Mouse (Mus musculus): ENCODE measurements around the gene Depdc1a. TPM values are rescaled to one million over a fixed set of nuclear protein-coding genes. Genes with fewer than 3 reads are reported as not detected.
"Not testable (repeated sequence)": the region's sequence is repeated elsewhere in the genome, so short reads cannot be mapped to it uniquely, and the experiment has no call there.

Gene Depdc1a
- 21.4 and 23.3 TPM in 2 replicates for polyA plus RNA-seq (2016; fragmentation: Nextera tagmentation; extraction: Ambion mirVana)

- H3K4me2 ChIP-seq (replicated peaks) = peak within 1 kb of the TSS; percentile 56
- ATAC-seq (ENCODE audit: low FRiP score, low read depth) = peak; percentile 100
Observed at GRCm38 (mm10) chr3:159495243-159495801, at the start of gene Depdc1a. Depdc1a (plus strand) TSS chr3:159495433.

DNA sequence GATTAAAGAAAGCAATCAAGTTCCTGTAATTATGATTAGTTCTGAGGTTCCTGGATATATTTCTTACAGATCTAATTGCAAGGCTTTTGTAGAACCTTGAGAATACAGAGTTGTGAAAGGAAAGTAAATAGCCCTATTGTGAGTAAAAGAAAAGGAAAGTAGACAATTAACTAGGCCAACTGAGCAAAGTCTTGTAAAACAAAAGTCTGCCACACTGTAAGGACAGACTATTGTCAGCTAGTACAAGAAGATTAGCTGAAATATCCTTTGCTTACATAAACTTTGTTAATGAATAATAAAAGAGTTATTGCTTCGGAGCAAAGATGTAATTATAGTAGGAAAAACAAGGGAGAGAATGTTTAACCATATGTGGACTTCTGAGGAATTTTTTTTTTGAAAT, 25.2 kb upstream of the Depdc1a start:
- no peak for ATAC-seq (ENCODE audit: low FRiP score, low read depth)
- H3K9ac ChIP-seq (replicated peaks) = no peak overlapping the region
- H3K9me3 ChIP-seq = no peaks in the 10 kb centered on the region
- 69% methylated on average over 1 of the region's 1 CpGs for WGBS
- H3K4me2 ChIP-seq (replicated peaks) = no peak overlapping the region
- H3K36me3 ChIP-seq = no peaks in the 10 kb centered on the region
- no peaks in the 10 kb centered on the region for H3K27me3 ChIP-seq
- H3K4me1 ChIP-seq = no peaks in the 10 kb centered on the region
- no peak overlapping the region for H3K27ac ChIP-seq (replicated peaks)
- H3K4me3 ChIP-seq = no peak overlapping the region

More at GRCm38 (mm10) chr3:159495243-159495801, at the start of gene Depdc1a:
- 0 out of 2 replicates have a peak, but pooled peaks cover 11% of the 10 kb centered on the region for H3K36me3 ChIP-seq
- WGBS = 0% methylated on average over 28 of the region's 28 CpGs
- no peaks in the 10 kb centered on the region for H3K9me3 ChIP-seq
- H3K27me3 ChIP-seq = no peaks in the 10 kb centered on the region
- H3K4me3 ChIP-seq = peak within 1 kb of the TSS; percentile 50
- peak within 1 kb of the TSS; percentile 39; the same call in 1 of the 2 replicates for H3K27ac ChIP-seq (replicated peaks)
- H3K4me1 ChIP-seq = peaks cover 8% of the 10 kb centered on the region
- peak within 1 kb of the TSS; percentile 56 for H3K9ac ChIP-seq (replicated peaks)

GRCm38 (mm10) chr3:159475465-159475864, 19.8 kb upstream of the Depdc1a start:
- Histone ChIP-seq H3K27me3 (no peaks in the 10 kb centered on the region), H3K36me3 (no peaks in the 10 kb centered on the region), H3K27ac (replicated peaks) (no peak overlapping the region), H3K4me3 (no peak overlapping the region), H3K9ac (replicated peaks) (no peak overlapping the region), H3K4me2 (replicated peaks) (no peak overlapping the region), H3K4me1 (no peaks in the 10 kb centered on the region), H3K9me3 (no peaks in the 10 kb centered on the region)
- no peak for ATAC-seq (ENCODE audit: low FRiP score, low read depth)
- 86% methylated on average over 1 of the region's 1 CpGs for WGBS

GRCm38 (mm10) chr3:159477250-159477962, 17.8 kb upstream of the Depdc1a start:
- H3K4me2 ChIP-seq (replicated peaks) = no peak overlapping the region
- H3K9ac ChIP-seq (replicated peaks) = no peak overlapping the region
- no peak overlapping the region for H3K4me3 ChIP-seq
- no peaks in the 10 kb centered on the region for H3K27me3 ChIP-seq
- no peaks in the 10 kb centered on the region for H3K36me3 ChIP-seq
- 78% methylated on average over 1 of the region's 1 CpGs for WGBS
- no peaks in the 10 kb centered on the region for H3K9me3 ChIP-seq
- ATAC-seq (ENCODE audit: low FRiP score, low read depth) = no peak
- no peaks in the 10 kb centered on the region for H3K4me1 ChIP-seq
- no peak overlapping the region for H3K27ac ChIP-seq (replicated peaks)

GRCm38 (mm10) chr3:159494709-159495108, 524 bp upstream of the Depdc1a start:
- Histone ChIP-seq H3K9ac (replicated peaks) (peak overlapping the region; percentile 56), H3K4me2 (replicated peaks) (peak overlapping the region; percentile 56), H3K27ac (replicated peaks) (peak overlapping the region; percentile 39; the same call in 1 of the 2 replicates), H3K4me3 (peak overlapping the region; percentile 50)
- H3K4me1 ChIP-seq, H3K36me3 ChIP-seq, H3K9me3 ChIP-seq, H3K27me3 ChIP-seq: not testable (repeated sequence)
- ATAC-seq (ENCODE audit: low FRiP score, low read depth) = peak; percentile 29; the same call in 1 of the 2 replicates

DNA sequence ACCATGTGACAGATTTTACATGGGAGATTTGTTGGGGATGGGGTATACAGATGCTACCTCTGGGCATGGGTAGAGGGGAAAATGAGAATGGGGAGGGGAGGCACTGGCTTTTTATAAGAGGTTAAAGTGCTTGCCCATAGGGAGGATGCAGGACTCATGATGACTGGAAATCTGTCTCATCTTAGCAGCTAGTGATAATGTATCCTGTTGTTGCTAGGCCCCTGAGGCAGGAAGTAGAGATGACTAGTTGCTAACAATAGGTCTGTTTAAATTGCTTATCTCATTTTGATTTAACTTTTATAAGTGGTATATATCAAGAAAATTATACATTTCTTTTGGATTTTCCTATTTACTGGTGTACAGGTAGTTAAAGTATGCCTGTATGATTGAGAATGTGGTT, 13.7 kb downstream of the Depdc1a start:
- no peaks in the 10 kb centered on the region for H3K27me3 ChIP-seq
- H3K9me3 ChIP-seq = no peaks in the 10 kb centered on the region
- no peak overlapping the region for H3K9ac ChIP-seq (replicated peaks)
- no peak overlapping the region for H3K27ac ChIP-seq (replicated peaks)
- peaks cover 6% of the 10 kb centered on the region; the same call in 1 of the 2 replicates for H3K36me3 ChIP-seq
- H3K4me3 ChIP-seq = no peak overlapping the region
- no peak for ATAC-seq (ENCODE audit: low FRiP score, low read depth)
- H3K4me2 ChIP-seq (replicated peaks) = no peak overlapping the region
- H3K4me1 ChIP-seq = no peaks in the 10 kb centered on the region

- Histone ChIP-seq H3K4me1 (no peaks in the 10 kb centered on the region), H3K9ac (replicated peaks) (no peak overlapping the region), H3K27me3 (no peaks in the 10 kb centered on the region), H3K9me3 (no peaks in the 10 kb centered on the region), H3K4me3 (no peak overlapping the region), H3K27ac (replicated peaks) (no peak overlapping the region), H3K36me3 (peaks cover 10% of the 10 kb centered on the region; the same call in 1 of the 2 replicates), H3K4me2 (replicated peaks) (no peak overlapping the region)
- no peak for ATAC-seq (ENCODE audit: low FRiP score, low read depth)
Observed at GRCm38 (mm10) chr3:159528563-159528962, 33.3 kb downstream of the Depdc1a start.

- WGBS = 84% methylated on average over 3 of the region's 3 CpGs
- H3K9ac ChIP-seq (replicated peaks) = no peak overlapping the region
- no peaks in the 10 kb centered on the region for H3K36me3 ChIP-seq
- no peak overlapping the region for H3K4me2 ChIP-seq (replicated peaks)
- no peaks in the 10 kb centered on the region for H3K27me3 ChIP-seq
- no peaks in the 10 kb centered on the region for H3K9me3 ChIP-seq
- no peak overlapping the region for H3K27ac ChIP-seq (replicated peaks)
- H3K4me3 ChIP-seq = no peak overlapping the region
- 0 out of 2 replicates have a peak, but pooled peaks have one; percentile 47 for ATAC-seq (ENCODE audit: low FRiP score, low read depth)
- no peaks in the 10 kb centered on the region for H3K4me1 ChIP-seq
Observed at GRCm38 (mm10) chr3:159548303-159548702, 53.1 kb downstream of the Depdc1a start.

GRCm38 (mm10) chr3:159550224-159550623, 55.0 kb downstream of the Depdc1a start:
- Histone ChIP-seq H3K9me3 (no peaks in the 10 kb centered on the region), H3K27ac (replicated peaks) (no peak overlapping the region), H3K4me3 (no peak overlapping the region), H3K36me3 (no peaks in the 10 kb centered on the region), H3K9ac (replicated peaks) (no peak overlapping the region), H3K4me1 (no peaks in the 10 kb centered on the region), H3K4me2 (replicated peaks) (no peak overlapping the region), H3K27me3 (no peaks in the 10 kb centered on the region)
- ATAC-seq (ENCODE audit: low FRiP score, low read depth) = peak; percentile 49

Other genes with a start within 250 kb of the Depdc1a start
- gene Rpe65, start 103.7 kb downstream of the Depdc1a start, polyA plus RNA-seq (2016; fragmentation: Nextera tagmentation; extraction: Ambion mirVana) = not detected in 2 replicates